Mouse (Mus musculus) CH12F3 (cell line): ENCODE data around the gene Aox3.

Experiments
- in situ Hi-C: fragments of 300-500 bp; cut with MboI; formaldehyde crosslinking; loops from 2 replicates; pipeline ENCODE4 v1.14.3; 2020; ENCODE audit warnings: low sequenced_read_pairs

The Aox3 gene

DNA sequence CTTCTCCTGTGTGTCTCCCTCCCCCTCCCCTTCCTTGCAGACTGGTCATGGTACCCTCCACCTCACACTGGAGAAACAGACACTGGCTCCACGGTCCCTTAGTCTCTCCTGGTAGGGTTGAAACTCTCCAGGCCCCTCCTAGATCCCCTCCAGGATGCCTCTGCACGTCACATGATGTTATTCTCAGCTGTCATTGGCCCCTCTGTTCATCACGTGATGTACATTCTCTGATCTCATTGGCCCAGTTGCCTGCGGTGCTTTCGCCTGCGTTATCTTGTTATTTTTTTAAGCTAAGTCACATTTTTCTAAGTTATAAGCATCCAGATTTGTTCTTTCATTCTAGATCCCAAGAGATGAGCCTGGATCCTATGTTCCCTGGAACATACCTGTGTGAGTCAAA, 7.2 kb upstream of the Aox3 start:
- in situ Hi-C loops: no loop called here

- in situ Hi-C loops: no loop called here
These were observed 5.9 kb upstream of the Aox3 start for GRCm38 (mm10) chr1:58107066-58107465.

DNA sequence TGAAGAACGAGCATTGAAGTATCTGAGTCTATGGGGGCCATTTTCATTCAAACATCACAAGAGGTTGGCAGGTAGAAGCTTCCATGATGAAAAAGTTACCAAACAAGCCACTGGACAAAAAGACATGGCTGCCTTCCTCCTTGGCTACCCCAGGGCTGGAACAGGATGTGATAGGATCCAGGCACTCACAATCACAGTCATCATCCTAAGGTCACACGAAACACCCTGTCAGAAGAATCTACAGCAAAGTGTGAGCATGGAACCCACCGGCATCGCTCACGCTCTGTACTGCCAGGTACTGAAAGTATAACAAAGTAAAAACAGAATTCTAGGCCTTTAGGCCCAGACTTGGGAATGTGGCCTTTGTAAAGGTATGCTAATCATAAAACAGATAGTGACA, 2.7 kb upstream of the Aox3 start:
- in situ Hi-C loops: no loop called here

DNA sequence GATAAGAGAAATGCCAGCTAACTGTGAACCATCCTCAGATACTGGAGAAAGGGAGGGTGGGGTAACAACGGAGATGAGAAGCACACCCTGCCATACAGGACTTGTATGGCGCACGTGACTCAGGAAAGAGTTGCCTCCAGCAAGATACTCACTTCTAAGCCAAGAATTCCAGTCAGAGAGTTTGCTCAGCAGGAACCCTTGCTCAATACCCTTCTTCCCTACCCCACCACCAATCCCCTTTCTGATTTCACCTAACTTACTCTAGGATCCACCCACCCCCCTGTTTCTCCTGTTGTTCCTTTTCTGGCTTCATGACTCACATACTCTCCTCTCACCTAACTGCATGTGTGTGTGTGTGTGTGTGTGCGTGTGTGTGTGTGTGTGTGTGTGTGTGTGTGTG, 1.6 kb upstream of the Aox3 start:
- in situ Hi-C loops: no loop called here

- in situ Hi-C loops: no loop called here
These were observed 511 bp downstream of the Aox3 start for GRCm38 (mm10) chr1:58113441-58113840.

DNA sequence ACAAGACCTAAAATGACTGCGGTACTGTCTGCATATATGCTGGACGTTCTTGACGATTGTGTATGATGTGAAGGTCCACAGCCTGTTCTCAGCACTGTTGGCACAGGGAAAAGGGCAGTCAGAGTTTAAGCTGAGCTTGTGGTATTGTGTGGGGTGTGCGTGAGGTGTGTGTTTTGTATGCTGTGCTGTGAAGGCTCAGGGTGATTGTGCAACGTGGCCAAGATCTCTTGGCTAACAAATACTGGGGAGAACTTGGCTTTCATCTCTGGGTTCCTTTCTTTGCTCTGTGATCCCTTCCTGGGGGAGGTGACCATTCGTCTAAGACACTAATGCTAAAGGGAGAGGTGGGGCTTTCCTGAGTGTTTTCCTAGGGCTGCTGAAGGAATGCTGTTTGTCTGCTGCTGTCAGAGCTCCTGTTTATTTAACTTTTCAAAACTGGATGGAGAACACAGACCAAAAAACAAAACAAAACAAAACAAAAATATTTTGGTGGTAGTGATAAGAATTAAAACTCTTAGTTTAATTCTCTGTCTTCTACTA, 1.2 kb downstream of the Aox3 start:
- in situ Hi-C loops: no loop called here

DNA sequence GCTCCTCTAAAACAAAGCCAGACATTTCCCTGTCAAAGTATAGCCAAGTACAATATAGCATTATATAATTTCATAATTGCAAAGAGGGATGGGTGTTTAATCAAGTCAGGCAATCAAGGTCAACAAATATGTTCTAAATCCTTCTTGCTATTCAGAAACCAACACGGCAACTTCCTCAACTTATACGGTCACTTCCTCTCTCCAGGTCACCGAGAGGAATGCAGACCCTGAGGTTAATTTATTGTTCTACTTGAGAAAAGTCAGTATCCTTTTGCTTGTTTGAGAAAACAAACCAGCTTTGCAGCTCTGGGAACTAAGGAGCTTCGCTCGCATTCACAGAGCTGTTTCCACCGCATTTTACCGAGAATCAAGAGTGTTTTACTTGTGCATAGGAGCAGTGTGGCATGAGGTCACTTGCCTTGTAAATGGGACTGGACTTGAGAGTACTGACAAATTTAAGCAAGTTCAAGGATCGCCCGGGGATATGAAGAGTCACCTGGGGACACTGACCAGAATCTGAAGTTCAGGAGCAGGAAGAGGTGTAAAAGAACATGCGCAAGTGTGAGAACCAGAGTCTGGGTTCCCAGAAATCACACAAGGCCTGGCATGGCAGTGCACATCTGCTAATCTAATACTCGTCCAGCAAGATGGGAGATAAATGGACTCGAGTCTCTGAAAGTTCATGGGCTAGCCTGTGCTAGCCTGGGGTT, 1.9 kb downstream of the Aox3 start:
- in situ Hi-C loops: no loop called here

- in situ Hi-C loops: no loop called here
These were observed 5.3 kb downstream of the Aox3 start for GRCm38 (mm10) chr1:58118231-58118630.

- in situ Hi-C loops: no loop called here
These were observed 12.0 kb downstream of the Aox3 start for GRCm38 (mm10) chr1:58124901-58125300.

DNA sequence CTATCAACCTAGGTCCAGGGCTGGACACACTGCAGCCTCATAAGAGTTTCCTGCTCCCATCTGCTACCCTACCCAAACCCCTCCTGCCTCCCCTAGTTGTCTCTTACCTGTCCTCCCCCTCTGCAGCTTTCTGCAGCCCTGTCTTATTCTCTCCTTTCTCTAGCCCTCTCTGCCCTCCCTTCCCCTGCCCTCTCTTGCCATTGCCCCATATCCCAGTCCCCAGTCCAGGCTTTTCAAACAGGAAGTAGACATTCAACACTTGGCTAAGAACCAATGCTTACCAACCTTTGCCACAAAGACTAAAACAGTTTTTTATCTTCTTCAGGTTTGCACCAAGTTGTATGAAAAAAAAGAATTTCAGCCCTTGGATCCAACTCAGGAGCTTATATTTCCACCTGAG, 25.0 kb downstream of the Aox3 start:
- in situ Hi-C loops: no loop called here

- in situ Hi-C loops: no loop called here
These were observed 26.1 kb downstream of the Aox3 start for GRCm38 (mm10) chr1:58138986-58139385.

DNA sequence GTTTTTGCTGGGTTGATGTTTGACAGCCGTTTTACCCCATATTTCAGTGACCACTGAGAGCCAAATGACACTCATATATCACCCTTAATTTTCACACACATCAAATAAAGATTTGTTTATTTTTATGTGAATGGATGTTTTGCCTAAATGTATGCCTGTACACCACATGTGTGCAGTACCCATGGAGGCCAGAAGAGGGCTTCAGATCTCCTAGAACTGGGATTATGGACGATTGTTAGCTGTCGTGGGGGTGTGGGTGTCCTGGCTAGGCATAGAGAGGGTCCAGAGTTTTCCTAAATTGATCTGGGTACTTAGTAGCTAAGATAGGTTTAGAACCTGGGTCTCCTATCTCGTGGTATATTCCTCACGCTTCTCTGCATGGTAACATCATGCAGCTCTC, 27.7 kb downstream of the Aox3 start:
- in situ Hi-C loops: loop anchor here (10.0 kb wide), 1 partner anchor 716 kb away; no protein-coding TSS in a partner anchor

DNA sequence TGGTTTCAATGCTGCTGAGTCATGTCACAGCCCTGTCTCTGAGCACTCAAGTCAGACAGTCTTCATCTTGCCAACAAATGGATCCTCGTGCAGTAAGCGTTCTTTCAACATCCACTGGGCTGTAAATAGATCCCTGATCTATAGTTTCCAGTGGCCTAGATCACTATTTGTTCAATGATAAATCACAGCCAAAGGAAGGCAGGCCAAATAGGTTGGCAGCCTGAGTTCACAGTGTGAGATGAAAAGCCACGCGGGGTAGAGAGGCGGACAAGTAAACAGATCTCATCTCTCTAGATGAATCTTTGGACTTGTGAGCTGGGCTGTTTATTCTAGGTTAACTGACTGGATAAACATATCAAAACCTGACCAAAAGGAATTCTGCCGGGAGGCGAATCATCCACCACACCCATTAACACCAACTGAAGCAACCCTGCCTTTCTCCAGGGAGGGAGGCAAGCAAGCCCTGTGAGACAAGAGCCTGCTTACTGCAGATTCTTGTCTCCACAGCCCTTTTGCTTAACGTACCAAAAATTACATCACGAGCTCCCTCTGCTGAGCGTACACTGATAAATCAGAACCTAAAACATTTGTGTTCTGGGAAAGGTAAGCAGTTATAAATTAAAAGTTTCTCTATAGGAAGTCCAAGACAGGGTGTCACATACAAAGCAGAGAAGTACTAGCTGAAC, 31.6 kb downstream of the Aox3 start:
- in situ Hi-C loops: loop anchor here (10.0 kb wide), 1 partner anchor 720 kb away; no protein-coding TSS in a partner anchor

DNA sequence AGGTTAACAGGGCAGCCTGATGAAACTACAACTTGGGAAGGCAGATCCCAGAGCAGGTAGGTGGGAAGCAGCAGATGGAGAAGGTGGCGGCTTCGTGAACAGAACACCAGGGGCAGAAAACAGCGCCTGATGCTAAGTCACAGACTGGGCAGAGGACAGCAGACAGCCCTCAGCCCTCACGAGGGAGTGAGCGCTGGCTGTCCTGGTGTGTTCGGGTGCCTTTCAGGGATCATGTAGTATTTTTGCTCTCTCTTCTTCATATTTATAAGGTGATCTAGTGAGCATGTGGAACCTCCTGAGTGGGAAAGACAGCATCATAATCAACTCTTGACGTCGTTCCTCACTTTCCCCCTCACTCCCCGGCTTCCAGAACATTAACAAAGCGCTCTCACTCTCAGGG, 33.1 kb downstream of the Aox3 start:
- in situ Hi-C loops: loop anchor here (10.0 kb wide), 1 partner anchor 721 kb away; no protein-coding TSS in a partner anchor

DNA sequence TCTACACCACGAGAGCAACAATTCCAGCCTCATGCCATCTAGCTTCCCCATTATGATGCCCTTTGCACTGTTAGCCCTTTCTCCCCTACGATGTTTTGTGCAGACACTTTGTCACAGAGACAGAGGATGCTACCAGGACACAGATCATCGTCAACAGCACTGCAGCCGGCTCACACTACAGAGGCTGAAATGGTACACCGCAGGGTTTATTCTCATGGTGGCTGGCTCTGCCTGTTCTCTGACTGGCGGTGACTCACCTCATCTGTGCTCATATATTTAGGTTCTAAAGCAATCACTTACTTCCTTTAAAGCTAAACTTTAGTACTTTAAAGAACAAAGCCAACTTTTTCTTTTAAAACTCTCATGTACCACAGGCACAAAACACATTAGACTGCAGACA, 34.8 kb downstream of the Aox3 start:
- in situ Hi-C loops: loop anchor here (10.0 kb wide), 1 partner anchor 723 kb away; no protein-coding TSS in a partner anchor

DNA sequence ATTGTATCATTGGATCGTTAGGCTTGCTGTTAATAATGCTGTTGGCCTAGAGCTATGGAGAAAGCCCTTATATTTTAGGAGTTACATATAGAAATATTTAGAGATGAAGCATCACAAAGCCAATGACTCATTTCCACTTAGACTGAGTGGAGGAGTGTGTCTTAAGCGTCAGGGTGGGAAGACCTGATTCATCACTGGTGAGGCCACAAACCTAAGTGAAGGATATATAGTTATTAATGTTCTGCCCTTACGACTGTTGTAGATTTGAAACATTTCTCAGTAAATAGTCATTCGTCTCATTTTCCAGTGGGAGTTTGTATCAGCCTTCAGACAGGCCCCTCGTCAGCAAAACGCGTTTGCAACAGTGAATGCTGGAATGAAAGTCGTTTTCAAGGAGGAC, 39.3 kb downstream of the Aox3 start:
- in situ Hi-C loops: no loop called here

DNA sequence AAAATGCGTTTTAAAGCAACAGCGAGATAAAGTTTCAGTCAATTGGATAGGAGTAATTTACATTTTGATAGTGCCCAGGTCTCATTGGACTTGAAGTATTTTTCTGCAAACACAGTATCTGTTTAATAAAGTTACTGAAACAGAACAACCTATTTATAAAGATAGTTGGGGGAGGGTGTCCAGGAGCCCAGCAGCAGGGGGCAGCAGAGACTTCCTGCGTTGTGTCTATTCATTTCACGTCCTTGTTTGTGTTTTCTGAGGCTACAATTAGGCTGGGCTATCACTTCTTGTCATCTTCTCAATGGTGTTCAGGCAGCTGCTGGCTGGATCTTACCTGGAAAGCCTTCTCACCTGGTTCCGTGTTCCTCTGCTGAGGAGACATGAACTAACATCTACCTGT, 43.8 kb downstream of the Aox3 start:
- in situ Hi-C loops: loop anchor here (5.0 kb wide), 1 partner anchor 116 kb away; no protein-coding TSS in a partner anchor

DNA sequence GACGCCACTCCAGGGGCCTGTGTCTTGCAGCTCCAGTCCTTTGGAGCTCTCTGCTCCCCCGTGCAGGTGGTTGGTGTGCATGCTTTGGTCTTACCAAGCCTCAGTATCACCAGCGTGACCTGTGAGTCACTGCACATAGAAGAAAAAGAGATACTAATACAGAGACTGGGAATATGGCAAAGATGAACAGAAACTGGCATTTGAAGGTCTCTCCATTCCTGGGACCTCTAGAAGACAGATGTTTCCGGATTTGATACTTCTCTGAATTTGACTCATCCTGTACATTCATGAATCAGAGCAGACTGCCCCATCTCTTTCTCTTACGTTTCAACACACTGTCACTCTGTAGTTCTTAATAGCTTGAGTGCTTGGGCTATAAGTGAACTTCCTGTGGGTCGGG, 57.0 kb downstream of the Aox3 start:
- in situ Hi-C loops: no loop called here

DNA sequence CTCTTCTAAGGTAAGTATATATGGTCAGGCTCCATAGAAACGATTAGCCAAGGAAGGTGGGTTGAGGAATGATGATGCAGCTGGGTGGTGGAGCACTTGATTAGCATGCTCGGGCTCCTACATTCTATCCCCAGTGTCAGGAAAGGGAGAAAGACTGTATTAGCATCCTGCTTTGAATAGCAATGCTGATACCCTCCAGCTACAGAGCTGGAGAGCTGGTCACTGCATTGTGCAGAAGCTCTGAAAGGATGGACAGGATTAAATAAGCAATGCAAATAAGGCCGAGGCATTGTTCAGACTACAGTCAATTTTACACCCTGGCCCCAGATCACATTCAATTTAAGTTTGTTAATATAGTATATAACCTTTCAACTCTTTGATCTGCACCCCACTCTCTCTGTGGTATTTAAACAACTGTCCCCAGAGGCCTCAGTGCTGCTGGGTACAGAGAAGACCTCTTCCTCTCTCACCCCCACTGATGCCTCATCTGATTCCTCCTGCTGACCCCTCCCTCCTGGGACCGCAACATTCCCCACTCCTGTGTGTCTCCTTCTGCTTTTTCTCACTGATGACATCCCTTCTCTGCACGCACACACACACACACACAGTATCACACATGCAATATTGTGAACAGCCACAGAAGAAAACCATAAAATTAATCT, 75.7 kb downstream of the Aox3 start:
- in situ Hi-C loops: no loop called here

- in situ Hi-C loops: no loop called here
These were observed 81.4 kb downstream of the Aox3 start for GRCm38 (mm10) chr1:58194317-58194716.

DNA sequence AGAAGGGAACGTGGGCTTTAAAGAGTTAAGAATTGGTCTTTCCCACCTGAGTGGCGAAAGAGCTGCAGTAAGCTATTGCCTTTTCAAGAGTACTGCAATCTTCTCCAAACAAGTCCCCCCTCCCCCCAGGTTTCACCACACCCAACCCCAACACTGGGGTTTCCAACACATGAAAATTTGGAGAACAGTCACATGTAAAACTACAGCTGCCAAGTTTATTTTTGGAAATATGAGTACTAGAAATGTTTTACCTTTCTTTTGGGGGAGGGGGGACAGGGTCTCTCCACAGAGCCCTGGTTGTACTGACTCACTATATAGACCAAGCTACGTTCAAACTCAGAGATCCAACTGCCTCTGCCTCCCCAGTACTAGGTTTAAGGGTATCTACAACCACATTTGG, 82.1 kb downstream of the Aox3 start:
- in situ Hi-C loops: no loop called here

DNA sequence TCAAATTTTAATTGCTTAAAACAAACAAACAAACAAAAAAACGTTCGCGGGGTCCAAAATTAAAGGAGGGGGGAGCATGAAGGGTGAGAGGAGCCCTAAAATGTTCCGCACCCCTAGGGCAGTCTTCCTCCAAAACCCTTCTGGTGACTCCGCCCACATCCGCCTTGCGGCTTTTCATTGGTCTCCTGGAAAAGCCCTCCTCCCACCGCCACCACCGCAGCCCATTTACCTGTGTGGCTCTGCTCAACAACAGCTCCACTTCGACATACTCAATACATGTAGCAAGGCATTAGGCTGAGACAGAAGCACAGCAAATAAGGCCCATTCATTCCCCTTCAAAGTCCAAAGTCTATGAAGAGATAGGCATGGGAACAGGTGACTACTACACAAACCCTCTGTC, 82.6 kb downstream of the Aox3 start:
- in situ Hi-C loops: no loop called here
